Mouse (Mus musculus): ENCODE measurements around the gene Irgc1.

- TF ChIP-seq CTCF (IDR thresholded peaks at IDR 0.05; ENCODE audit: extremely low read depth, insufficient read depth, insufficient read length, insufficient replicate concordance) (no peak), POLR2A (IDR thresholded peaks at IDR 0.05; ENCODE audit: low read depth, low read length) (no peak)
These were observed 43.9 kb downstream of the Irgc1 start for GRCm38 (mm10) chr7:24408186-24408585.

Data from spleen, adult 2 months (tissue).